Mouse (Mus musculus) embryonic fibroblast, embryonic 13.5 days (primary cell): ENCODE results near the gene Cdk9.

ENCODE experiments used
- CTCF ChIP-seq: IDR thresholded peaks from 2 replicates; pipeline ENCODE4 v1.5.1; 2011; ENCODE audit warnings: mild to moderate bottlenecking, control low read depth, low read length, moderate library complexity, borderline replicate concordance; ENCODE audit not compliant: insufficient read depth
- POLR2A ChIP-seq: IDR thresholded peaks from 2 replicates; pipeline ENCODE4 v1.6.1; 2011; ENCODE audit warnings: low read depth, mild to moderate bottlenecking, control low read depth, low read length, moderate library complexity

- no peak for TF ChIP-seq POLR2A
- no peak for TF ChIP-seq CTCF
Measured at GRCm38 (mm10) chr2:32724149-32724548, 11.3 kb upstream of the Cdk9 start.
